Mouse (Mus musculus) embryonic facial prominence, embryonic 12.5 days (tissue): ENCODE data around the gene Tbc1d5. TPM values are rescaled to one million over a fixed set of nuclear protein-coding genes. Genes with fewer than 3 reads are reported as not detected.

ENCODE experiments used
- ATAC-seq: fragments of 200-750 bp; cut with Nextera tagmentation; 2 replicates; pipeline ENCODE4 v1.8.0; 2017; ENCODE audit not compliant: insufficient number of reproducible peaks, insufficient read depth, low FRiP score, low TSS enrichment
- H3K27ac ChIP-seq: fragments of 300-500 bp; sonication (generic); 2 replicates; pipeline ENCODE4 v1.5.1; 2016; ENCODE audit warnings: mild to moderate bottlenecking
- H3K27me3 ChIP-seq: fragments of 300-500 bp; sonication (generic); 2 replicates; pipeline ENCODE4 v1.6.1; 2016; ENCODE audit warnings: mild to moderate bottlenecking, moderate library complexity
- H3K36me3 ChIP-seq: fragments of 300-500 bp; sonication (generic); 2 replicates; pipeline ENCODE4 v1.6.1; 2016; ENCODE audit warnings: mild to moderate bottlenecking
- H3K4me1 ChIP-seq: fragments of 300-500 bp; sonication (generic); 2 replicates; pipeline ENCODE4 v1.6.1; 2016
- H3K4me2 ChIP-seq: fragments of 300-500 bp; sonication (generic); replicated peaks from 2 replicates; pipeline ENCODE4 v1.6.1; 2016; ENCODE audit warnings: mild to moderate bottlenecking, moderate library complexity
- H3K4me3 ChIP-seq: fragments of 300-500 bp; sonication (generic); 2 replicates; pipeline ENCODE4 v1.5.1; 2016; ENCODE audit warnings: mild to moderate bottlenecking
- H3K9ac ChIP-seq: fragments of 300-500 bp; sonication (generic); 2 replicates; pipeline ENCODE4 v1.6.1; 2016; ENCODE audit warnings: mild to moderate bottlenecking, moderate library complexity
- H3K9me3 ChIP-seq: fragments of 300-500 bp; sonication (generic); 2 replicates; pipeline ENCODE4 v1.6.1; 2016; ENCODE audit warnings: mild to moderate bottlenecking, moderate library complexity
- WGBS: fragments of 180-500 bp; shearing (Covaris S2); methylation state at CpG from one replicate; pipeline ENCODE4 v1.1.7; 2016; 5-methylcytosine and 5-hydroxymethylcytosine counted together
- polyA plus RNA-seq: library from polyadenylated mRNA; unstranded; fragments of >200 nt; fragmentation: Nextera tagmentation; extraction: Ambion mirVana; gene quantifications from 2 replicates; pipeline ENCODE4 v1.2.1, GENCODE M21; 2016

The Tbc1d5 gene
- polyA plus RNA-seq: 10.9 and 13.0 TPM in 2 replicates

- ATAC-seq: peak; percentile 94
- peak within 1 kb of the TSS; percentile 68 for H3K4me3 ChIP-seq
- no peaks in the 10 kb centered on the region for H3K36me3 ChIP-seq
- H3K4me2 ChIP-seq: peak within 1 kb of the TSS; percentile 58
- H3K27ac ChIP-seq: peak within 1 kb of the TSS; percentile 96
- H3K27me3 ChIP-seq: no peaks in the 10 kb centered on the region
- 2% methylated on average over 54 of the region's 54 CpGs for WGBS
- peak within 1 kb of the TSS; percentile 93 for H3K9ac ChIP-seq
- H3K9me3 ChIP-seq: no peaks in the 10 kb centered on the region
- H3K4me1 ChIP-seq: peaks cover 9% of the 10 kb centered on the region; the same call in 1 of the 2 replicates
Observed at GRCm38 (mm10) chr17:51179195-51179953, at the start of gene Tbc1d5. TSS of gene Tbc1d5 (minus strand) at chr17:51179352.

DNA sequence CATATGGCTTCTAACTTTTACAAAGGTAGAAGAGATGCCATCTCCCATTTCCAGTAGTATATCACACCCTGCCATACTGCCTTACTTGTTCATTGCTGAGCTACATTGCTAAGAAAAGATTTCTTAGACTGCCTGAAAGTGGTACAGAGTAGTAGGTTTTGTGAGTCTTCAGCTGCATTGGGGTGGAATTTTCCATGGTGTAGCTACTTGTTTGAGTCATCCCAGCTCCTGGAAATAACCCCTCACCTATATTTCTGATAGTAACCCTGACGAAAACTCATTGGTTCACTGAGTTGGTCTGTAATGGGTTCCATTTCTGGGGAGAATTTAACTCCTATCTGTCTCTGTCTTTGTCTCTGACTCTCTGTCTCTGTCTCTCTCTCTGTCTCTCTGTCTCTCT, 46.9 kb upstream of the Tbc1d5 start:
- Histone ChIP-seq H3K4me3 (no peak overlapping the region), H3K27me3 (no peaks in the 10 kb centered on the region), H3K4me1 (no peaks in the 10 kb centered on the region), H3K9ac (no peak overlapping the region), H3K36me3 (no peaks in the 10 kb centered on the region), H3K9me3 (no peaks in the 10 kb centered on the region), H3K4me2 (no peak overlapping the region), H3K27ac (no peak overlapping the region)
- no peak for ATAC-seq
- 94% methylated on average over 1 of the region's 1 CpGs for WGBS

DNA sequence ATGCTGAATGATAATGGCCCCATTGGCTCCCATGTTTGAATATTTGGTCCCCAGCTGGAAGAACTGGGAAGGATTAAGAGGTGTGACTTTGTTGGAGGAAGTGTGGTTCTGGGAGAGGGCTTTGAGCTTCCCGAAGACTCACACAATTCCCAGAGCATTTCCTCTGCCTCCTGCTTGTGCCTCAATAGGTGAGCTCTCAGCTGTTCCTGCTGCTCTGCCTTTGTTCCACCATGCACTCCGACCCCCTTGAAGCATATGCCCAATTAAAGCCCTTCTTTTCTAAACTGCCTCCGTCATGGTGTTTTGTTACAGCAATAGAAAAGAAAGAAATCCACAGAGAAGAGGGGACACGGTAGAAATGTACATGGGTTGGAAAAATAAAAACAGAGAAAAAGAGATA, 44.0 kb upstream of the Tbc1d5 start:
- H3K4me3 ChIP-seq: no peak overlapping the region
- no peak for ATAC-seq

GRCm38 (mm10) chr17:51221075-51221474, 41.9 kb upstream of the Tbc1d5 start:
- H3K4me1 ChIP-seq: no peaks in the 10 kb centered on the region
- H3K9ac ChIP-seq: no peak overlapping the region
- 84% methylated on average over 7 of the region's 7 CpGs for WGBS
- no peaks in the 10 kb centered on the region for H3K9me3 ChIP-seq
- ATAC-seq: no peak
- H3K27me3 ChIP-seq: no peaks in the 10 kb centered on the region
- H3K4me3 ChIP-seq: no peak overlapping the region
- H3K27ac ChIP-seq: no peak overlapping the region
- no peaks in the 10 kb centered on the region for H3K36me3 ChIP-seq
- no peak overlapping the region for H3K4me2 ChIP-seq

More for the DNA sequence above, 44.0 kb upstream of the Tbc1d5 start:
- H3K27ac ChIP-seq: no peak overlapping the region
- H3K9me3 ChIP-seq: no peaks in the 10 kb centered on the region
- H3K27me3 ChIP-seq: no peaks in the 10 kb centered on the region
- WGBS: 27% methylated on average over 4 of the region's 4 CpGs
- H3K4me2 ChIP-seq: no peak overlapping the region
- no peaks in the 10 kb centered on the region for H3K4me1 ChIP-seq
- no peak overlapping the region for H3K9ac ChIP-seq
- H3K36me3 ChIP-seq: no peaks in the 10 kb centered on the region

DNA sequence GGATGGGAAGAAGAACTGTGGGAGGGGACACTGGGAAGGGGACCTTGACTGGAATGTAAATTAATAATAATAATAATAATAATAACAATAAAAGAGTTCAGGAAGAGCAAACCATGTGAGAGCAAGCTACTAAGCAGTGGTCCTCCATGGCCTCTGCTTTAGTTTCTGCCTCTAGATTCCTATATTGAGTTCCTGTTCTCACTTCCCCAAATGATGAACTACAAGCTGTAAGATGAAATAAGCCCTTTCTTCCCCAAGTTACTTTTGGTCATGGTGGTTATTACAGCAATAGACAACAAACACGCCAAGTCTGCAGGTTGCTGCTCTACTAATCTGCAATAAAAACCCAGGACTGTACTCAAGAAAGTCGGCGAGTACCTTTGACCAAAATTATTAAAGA, 40.7 kb upstream of the Tbc1d5 start:
- 94% methylated on average over 3 of the region's 3 CpGs for WGBS
- no peaks in the 10 kb centered on the region for H3K36me3 ChIP-seq
- H3K9ac ChIP-seq: no peak overlapping the region
- no peak for ATAC-seq
- H3K4me2 ChIP-seq: no peak overlapping the region
- no peak overlapping the region for H3K27ac ChIP-seq
- H3K27me3 ChIP-seq: no peaks in the 10 kb centered on the region
- no peaks in the 10 kb centered on the region for H3K9me3 ChIP-seq
- H3K4me3 ChIP-seq: no peak overlapping the region
- no peaks in the 10 kb centered on the region for H3K4me1 ChIP-seq

GRCm38 (mm10) chr17:51216426-51216825, 37.3 kb upstream of the Tbc1d5 start:
- Histone ChIP-seq H3K36me3 (no peaks in the 10 kb centered on the region), H3K9me3 (no peaks in the 10 kb centered on the region), H3K27me3 (no peaks in the 10 kb centered on the region), H3K4me3 (no peak overlapping the region), H3K4me2 (no peak overlapping the region), H3K27ac (no peak overlapping the region), H3K9ac (no peak overlapping the region), H3K4me1 (no peaks in the 10 kb centered on the region)
- no peak for ATAC-seq
- 94% methylated on average over 6 of the region's 6 CpGs for WGBS

DNA sequence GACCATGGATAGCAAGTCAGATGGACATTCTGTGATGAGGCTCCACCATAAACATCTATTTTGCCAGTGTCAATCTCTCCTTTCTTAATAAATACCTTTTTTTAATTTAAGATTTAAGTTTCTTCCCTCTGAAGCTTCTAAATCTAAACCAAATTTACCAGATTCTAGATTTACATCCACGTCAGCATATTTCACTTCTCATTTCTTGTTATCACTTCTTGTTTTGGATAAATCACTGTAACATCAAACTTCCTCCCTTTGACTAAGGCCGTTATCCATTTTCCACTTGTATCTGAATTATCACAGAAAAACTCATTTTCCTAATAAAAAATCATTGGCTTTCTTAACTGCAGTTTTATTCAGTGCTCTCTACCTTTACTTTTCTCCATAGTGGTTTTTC, 30.4 kb upstream of the Tbc1d5 start:
- 81% methylated on average over 2 of the region's 2 CpGs for WGBS
- no peak for ATAC-seq

DNA sequence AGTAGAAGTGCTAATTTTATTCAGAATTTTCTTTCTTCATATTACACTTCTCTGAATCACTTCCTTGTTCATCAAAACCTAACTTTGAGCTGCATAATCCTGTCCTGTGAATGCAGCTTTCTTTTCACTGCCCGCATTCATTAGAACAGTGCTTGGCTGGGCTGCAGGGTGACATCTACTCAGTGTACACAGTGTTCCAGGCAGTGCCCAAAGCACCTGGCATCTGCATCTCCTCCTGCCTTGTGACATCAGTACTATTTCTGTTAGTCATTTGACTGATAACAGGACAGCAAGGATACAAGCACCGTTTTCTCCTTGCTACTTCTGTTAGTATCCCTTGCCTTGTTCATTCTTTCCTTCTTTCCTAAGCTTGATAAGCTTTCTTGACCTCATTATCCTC, 25.5 kb upstream of the Tbc1d5 start:
- H3K27ac ChIP-seq: no peak overlapping the region
- H3K9me3 ChIP-seq: no peaks in the 10 kb centered on the region
- ATAC-seq: no peak

More for the DNA sequence above, 30.4 kb upstream of the Tbc1d5 start:
- H3K4me2 ChIP-seq: no peak overlapping the region
- no peak overlapping the region for H3K27ac ChIP-seq
- H3K36me3 ChIP-seq: no peaks in the 10 kb centered on the region
- no peak overlapping the region for H3K9ac ChIP-seq
- no peaks in the 10 kb centered on the region for H3K9me3 ChIP-seq
- no peaks in the 10 kb centered on the region for H3K4me1 ChIP-seq
- H3K27me3 ChIP-seq: no peaks in the 10 kb centered on the region
- H3K4me3 ChIP-seq: no peak overlapping the region

GRCm38 (mm10) chr17:51195561-51195960, 16.4 kb upstream of the Tbc1d5 start:
- Histone ChIP-seq H3K4me1 (no peaks in the 10 kb centered on the region), H3K27me3 (no peaks in the 10 kb centered on the region), H3K4me3 (no peak overlapping the region), H3K36me3 (no peaks in the 10 kb centered on the region), H3K27ac (no peak overlapping the region), H3K9me3 (no peaks in the 10 kb centered on the region), H3K9ac (no peak overlapping the region), H3K4me2 (no peak overlapping the region)
- WGBS: 78% methylated on average over 2 of the region's 2 CpGs
- ATAC-seq: no peak

More for the DNA sequence above, 25.5 kb upstream of the Tbc1d5 start:
- H3K9ac ChIP-seq: no peak overlapping the region
- no peaks in the 10 kb centered on the region for H3K27me3 ChIP-seq
- H3K4me2 ChIP-seq: no peak overlapping the region
- 83% methylated on average over 2 of the region's 2 CpGs for WGBS
- H3K4me3 ChIP-seq: no peak overlapping the region
- no peaks in the 10 kb centered on the region for H3K36me3 ChIP-seq
- no peaks in the 10 kb centered on the region for H3K4me1 ChIP-seq

DNA sequence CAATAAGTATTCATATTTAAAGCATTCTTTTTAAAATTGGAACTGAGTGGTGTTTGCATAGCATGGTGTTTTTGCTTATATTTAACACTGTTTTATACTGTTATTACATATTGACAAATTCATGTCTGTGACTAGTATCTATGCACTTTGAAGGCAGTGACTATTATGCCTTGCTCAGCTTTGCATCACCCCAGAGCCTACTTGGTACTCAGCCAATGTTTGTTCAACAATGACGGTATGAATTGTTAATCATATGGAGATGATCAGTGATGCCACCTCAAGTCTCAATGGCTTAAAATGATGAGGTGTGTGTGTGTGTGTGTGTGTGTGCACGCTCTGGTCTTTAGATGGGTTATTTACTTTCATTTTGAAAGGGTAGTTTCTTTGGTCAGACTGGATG, 15.6 kb upstream of the Tbc1d5 start:
- Histone ChIP-seq H3K4me3 (no peak overlapping the region), H3K9ac (no peak overlapping the region), H3K4me2 (no peak overlapping the region), H3K4me1 (no peaks in the 10 kb centered on the region), H3K36me3 (no peaks in the 10 kb centered on the region), H3K9me3 (no peaks in the 10 kb centered on the region), H3K27me3 (no peaks in the 10 kb centered on the region), H3K27ac (no peak overlapping the region)
- WGBS: 88% methylated on average over 2 of the region's 2 CpGs
- ATAC-seq: no peak

- ATAC-seq: no peak
- H3K4me3 ChIP-seq: no peak overlapping the region
- no peaks in the 10 kb centered on the region for H3K9me3 ChIP-seq
- no peaks in the 10 kb centered on the region for H3K36me3 ChIP-seq
- no peak overlapping the region for H3K27ac ChIP-seq
- H3K4me2 ChIP-seq: no peak overlapping the region
- 82% methylated on average over 1 of the region's 1 CpGs for WGBS
- H3K27me3 ChIP-seq: no peaks in the 10 kb centered on the region
- no peaks in the 10 kb centered on the region for H3K4me1 ChIP-seq
- H3K9ac ChIP-seq: no peak overlapping the region
Observed at GRCm38 (mm10) chr17:51191381-51191780, 12.2 kb upstream of the Tbc1d5 start.

- peaks cover 4% of the 10 kb centered on the region; the same call in 1 of the 2 replicates for H3K4me1 ChIP-seq
- no peak for ATAC-seq
- no peak overlapping the region for H3K4me3 ChIP-seq
- H3K4me2 ChIP-seq: no peak overlapping the region
- no peaks in the 10 kb centered on the region for H3K27me3 ChIP-seq
- no peaks in the 10 kb centered on the region for H3K9me3 ChIP-seq
- H3K36me3 ChIP-seq: no peaks in the 10 kb centered on the region
- H3K9ac ChIP-seq: no peak overlapping the region
- H3K27ac ChIP-seq: no peak overlapping the region
- 91% methylated on average over 2 of the region's 2 CpGs for WGBS
Observed at GRCm38 (mm10) chr17:51182715-51183114, 3.6 kb upstream of the Tbc1d5 start.
